Mouse (Mus musculus) kidney, embryonic 16.5 days (tissue): ENCODE data around the gene Gm8994. TPM values are rescaled to one million over a fixed set of nuclear protein-coding genes. Genes with fewer than 3 reads are reported as not detected.
"Not testable (repeated sequence)": the region's sequence is repeated elsewhere in the genome, so short reads cannot be mapped to it uniquely, and the experiment has no call there.

Experiments used
- ATAC-seq: fragments of 200-750 bp; cut with Nextera tagmentation; 2 replicates; pipeline ENCODE4 v1.8.0; 2017; ENCODE audit warnings: moderate TSS enrichment; ENCODE audit not compliant: low FRiP score, low TSS enrichment
- H3K27ac ChIP-seq: fragments of 300-500 bp; sonication (generic); 2 replicates; pipeline ENCODE4 v1.5.1; 2014; ENCODE audit warnings: low read length
- H3K27me3 ChIP-seq: fragments of 300-500 bp; sonication (generic); 2 replicates; pipeline ENCODE4 v1.6.1; 2014; ENCODE audit warnings: low read length, control low read depth, mixed read lengths; ENCODE audit not compliant: insufficient read depth
- H3K36me3 ChIP-seq: fragments of 300-500 bp; sonication (generic); 2 replicates; pipeline ENCODE4 v1.6.1; 2014; ENCODE audit warnings: low read length, control low read depth, mixed read lengths; ENCODE audit not compliant: insufficient read depth
- H3K4me1 ChIP-seq: fragments of 300-500 bp; sonication (generic); 2 replicates; pipeline ENCODE4 v1.6.1; 2014; ENCODE audit warnings: low read length, control low read depth, mixed read lengths; ENCODE audit not compliant: insufficient read depth
- H3K4me2 ChIP-seq: fragments of 300-500 bp; sonication (generic); replicated peaks from 2 replicates; pipeline ENCODE4 v1.6.1; 2014; ENCODE audit warnings: low read depth, low read length
- H3K4me3 ChIP-seq: fragments of 300-500 bp; sonication (generic); 2 replicates; pipeline ENCODE4 v1.5.1; 2014; ENCODE audit warnings: mild to moderate bottlenecking, low read length
- H3K9ac ChIP-seq: fragments of 300-500 bp; sonication (generic); replicated peaks from 2 replicates; pipeline ENCODE4 v1.6.1; 2014; ENCODE audit warnings: low read length
- H3K9me3 ChIP-seq: fragments of 300-500 bp; sonication (generic); 2 replicates; pipeline ENCODE4 v1.6.1; 2016; ENCODE audit warnings: low read length, control low read depth
- WGBS: fragments of 180-500 bp; shearing (Covaris S2); extraction: QIAGEN DNeasy Blood & Tissue Kit; methylation state at CpG from one replicate; pipeline ENCODE4 v1.1.7; 2014; 5-methylcytosine and 5-hydroxymethylcytosine counted together
- polyA plus RNA-seq: library from polyadenylated mRNA; unstranded; fragments of >200 nt; fragmentation: Nextera tagmentation; extraction: Ambion mirVana; gene quantifications from 2 replicates; pipeline ENCODE4 v1.2.1, GENCODE M21; 2015

Gene Gm8994
- polyA plus RNA-seq, 1 experiment from 2014 or later: not detected

DNA sequence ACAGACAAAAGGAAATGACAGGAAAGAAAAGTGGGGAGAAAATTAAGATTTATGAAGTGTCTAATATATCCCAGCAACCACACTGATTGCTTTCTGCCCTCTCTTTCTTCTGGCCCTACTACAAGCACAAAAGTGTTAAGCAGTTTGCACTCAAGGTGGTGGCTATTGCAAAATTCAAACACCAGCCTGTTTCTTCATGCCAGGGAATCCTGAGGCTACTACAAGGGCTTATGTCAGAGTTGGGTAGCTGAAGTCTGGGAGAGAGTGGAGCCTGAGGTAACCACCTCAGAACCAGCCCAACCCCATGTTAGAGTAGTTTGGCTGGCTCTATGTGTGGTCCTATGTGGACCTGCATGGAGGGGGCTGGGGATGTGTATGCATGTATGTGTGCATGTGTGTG, 23.8 kb upstream of the Gm8994 start:
- no peak overlapping the region for H3K4me3 ChIP-seq
- no peaks in the 10 kb centered on the region for H3K36me3 ChIP-seq
- no peak overlapping the region for H3K4me2 ChIP-seq
- no peak overlapping the region for H3K27ac ChIP-seq
- no peak for ATAC-seq
- H3K27me3 ChIP-seq: no peaks in the 10 kb centered on the region
- H3K9ac ChIP-seq: no peak overlapping the region
- no peaks in the 10 kb centered on the region for H3K4me1 ChIP-seq
- H3K9me3 ChIP-seq: peaks cover 6% of the 10 kb centered on the region; the same call in 1 of the 2 replicates

DNA sequence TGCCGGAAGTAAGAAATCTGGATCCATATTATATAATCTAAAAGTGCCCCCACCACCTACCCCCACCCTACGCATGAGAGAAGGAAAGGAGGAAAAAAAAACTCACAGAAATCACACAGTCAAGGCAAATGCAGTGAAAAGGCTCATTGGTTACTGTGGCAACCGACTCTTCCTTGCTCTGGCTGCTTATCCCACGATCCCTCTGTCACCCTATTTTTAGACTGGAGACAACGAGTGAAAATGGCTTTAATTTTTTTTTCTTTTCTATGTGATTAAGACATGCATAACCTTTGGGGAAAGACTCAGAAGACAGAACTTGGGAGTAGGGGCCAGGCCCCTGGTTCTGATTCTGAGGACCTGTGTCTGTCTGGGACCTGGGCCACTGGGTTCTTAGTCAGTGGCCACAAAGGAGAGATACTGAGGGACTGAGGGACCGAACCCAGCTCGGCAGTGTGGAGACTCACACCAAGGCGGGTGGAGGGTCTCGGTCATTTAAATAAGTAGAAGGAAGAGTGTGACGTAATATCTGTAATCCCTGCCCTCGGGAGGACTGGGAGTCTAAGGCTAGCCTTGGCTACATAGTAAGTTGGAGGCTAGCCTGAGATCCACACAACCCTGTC, 22.9 kb upstream of the Gm8994 start:
- no peak for ATAC-seq
- Histone ChIP-seq H3K9me3 (no peaks in the 10 kb centered on the region), H3K4me3 (no peak overlapping the region), H3K27ac (no peak overlapping the region), H3K4me2 (no peak overlapping the region), H3K9ac (no peak overlapping the region), H3K36me3 (no peaks in the 10 kb centered on the region), H3K27me3 (no peaks in the 10 kb centered on the region), H3K4me1 (no peaks in the 10 kb centered on the region)
- 81% methylated on average over 11 of the region's 11 CpGs for WGBS

DNA sequence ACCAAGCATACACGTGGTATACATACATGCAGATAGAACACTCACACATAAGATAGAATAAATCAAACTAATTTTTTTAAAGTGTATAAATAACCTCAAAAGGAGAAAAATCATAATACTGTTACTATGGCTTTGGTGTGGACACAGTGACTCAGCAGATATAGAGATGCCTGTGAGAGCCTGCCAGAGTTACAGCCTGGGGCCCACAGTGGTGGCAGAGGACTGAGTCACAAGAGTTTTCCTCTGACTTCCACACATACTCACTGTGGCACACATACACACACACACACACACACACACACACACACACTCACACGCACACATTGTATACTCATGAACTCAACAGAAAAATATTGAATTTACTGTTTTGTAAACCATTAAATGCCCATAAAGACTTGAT, 17.9 kb upstream of the Gm8994 start:
- WGBS: 79% methylated on average over 2 of the region's 2 CpGs
- no peak overlapping the region for H3K4me3 ChIP-seq

DNA sequence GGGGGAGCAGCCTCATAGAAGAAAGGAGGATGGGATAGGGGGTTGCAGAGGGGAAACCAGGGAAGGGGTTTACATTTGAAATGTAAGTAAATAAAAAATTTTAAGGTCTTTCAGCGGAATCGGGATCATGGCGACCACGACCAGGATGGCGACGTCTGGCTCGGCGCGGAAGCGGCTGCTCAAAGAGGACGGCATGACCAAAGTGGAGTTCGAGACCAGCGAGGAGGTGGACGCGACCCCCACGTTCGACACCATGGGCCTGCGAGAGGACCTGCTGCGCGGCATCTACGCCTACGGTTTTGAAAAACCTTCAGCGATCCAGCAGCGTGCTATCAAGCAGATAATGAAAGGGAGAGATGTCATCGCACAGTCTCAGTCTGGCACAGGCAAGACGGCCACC, 1.1 kb downstream of the Gm8994 start:
- H3K9me3 ChIP-seq, ATAC-seq, H3K36me3 ChIP-seq, H3K27ac ChIP-seq, H3K9ac ChIP-seq, H3K4me3 ChIP-seq, H3K27me3 ChIP-seq, H3K4me1 ChIP-seq, H3K4me2 ChIP-seq: not testable (repeated sequence)
- WGBS: 97% methylated on average over 26 of the region's 26 CpGs

More for the DNA sequence above, 17.9 kb upstream of the Gm8994 start:
- Histone ChIP-seq H3K27me3 (no peaks in the 10 kb centered on the region), H3K4me1 (no peaks in the 10 kb centered on the region), H3K36me3 (no peaks in the 10 kb centered on the region), H3K9ac (no peak overlapping the region), H3K4me2 (no peak overlapping the region), H3K9me3 (no peaks in the 10 kb centered on the region), H3K27ac (no peak overlapping the region)
- no peak for ATAC-seq

DNA sequence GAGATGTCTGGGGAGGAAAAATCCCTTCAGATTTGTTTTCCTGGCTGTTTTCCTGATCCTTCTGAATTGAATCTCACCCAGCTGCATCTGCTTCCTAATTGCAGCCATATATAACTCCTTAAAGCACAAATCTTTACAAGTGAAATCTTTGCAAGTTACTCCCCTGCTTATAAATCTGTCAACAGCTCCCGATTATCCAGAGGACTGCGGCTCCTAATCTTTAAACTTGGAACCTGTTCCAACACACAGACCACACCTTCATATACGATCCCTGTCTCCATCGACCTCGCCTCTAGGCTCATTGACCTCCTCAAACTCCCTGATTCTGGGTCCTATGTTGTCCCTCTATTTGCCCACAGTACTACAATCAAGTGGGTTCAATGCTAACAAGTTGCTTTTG, 13.3 kb downstream of the Gm8994 start:
- Histone ChIP-seq H3K27me3 (no peaks in the 10 kb centered on the region), H3K4me1 (no peaks in the 10 kb centered on the region), H3K9me3 (no peaks in the 10 kb centered on the region), H3K27ac (no peak overlapping the region), H3K9ac (no peak overlapping the region), H3K36me3 (no peaks in the 10 kb centered on the region), H3K4me3 (no peak overlapping the region), H3K4me2 (no peak overlapping the region)
- ATAC-seq: no peak
- WGBS: 30% methylated on average over 5 of the region's 5 CpGs

DNA sequence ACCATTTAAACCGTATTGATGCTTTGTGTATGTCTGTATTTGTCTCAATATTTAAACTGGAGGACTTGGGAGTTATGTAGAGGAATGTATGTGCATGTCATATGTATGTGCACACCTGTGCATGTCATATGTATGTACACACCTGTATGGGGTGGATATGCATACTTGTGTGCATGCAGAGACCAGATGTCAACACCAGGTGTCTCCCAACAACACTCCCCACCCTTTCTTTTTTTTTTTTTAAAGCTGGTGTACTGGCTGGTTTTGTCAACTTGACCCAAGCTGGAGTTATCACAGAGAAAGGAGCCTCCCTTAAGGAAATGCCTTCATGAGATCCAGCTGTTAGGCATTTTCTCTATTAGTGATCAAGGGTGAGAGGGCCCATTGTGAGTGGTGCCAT, 13.8 kb downstream of the Gm8994 start:
- no peaks in the 10 kb centered on the region for H3K27me3 ChIP-seq
- H3K4me1 ChIP-seq: no peaks in the 10 kb centered on the region
- H3K36me3 ChIP-seq: no peaks in the 10 kb centered on the region
- no peak overlapping the region for H3K27ac ChIP-seq
- no peak overlapping the region for H3K4me3 ChIP-seq
- no peaks in the 10 kb centered on the region for H3K9me3 ChIP-seq
- ATAC-seq: no peak
- H3K4me2 ChIP-seq: no peak overlapping the region
- H3K9ac ChIP-seq: no peak overlapping the region
- 69% methylated on average over 1 of the region's 1 CpGs for WGBS

DNA sequence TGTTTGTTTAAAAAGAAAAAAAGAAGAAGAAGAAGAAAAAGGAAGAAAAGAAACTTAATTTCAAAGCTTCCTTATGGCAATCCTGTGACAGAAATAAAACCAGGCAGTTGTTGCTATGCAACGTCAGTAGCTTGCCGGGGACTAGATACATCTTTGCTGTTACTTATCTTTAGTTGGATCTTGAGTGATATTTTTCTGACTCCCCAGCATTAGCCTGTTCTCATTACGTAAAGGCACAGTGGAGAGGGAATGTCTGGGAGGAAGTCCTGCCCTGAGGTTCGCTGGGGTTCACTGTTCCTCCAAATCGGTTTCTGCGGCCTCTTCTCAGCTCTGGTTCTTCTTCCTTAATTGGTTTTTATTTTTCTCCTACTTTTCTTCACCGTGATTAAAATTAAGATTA, 16.5 kb downstream of the Gm8994 start:
- H3K27ac ChIP-seq: no peak overlapping the region
- no peak overlapping the region for H3K4me3 ChIP-seq
- H3K9me3 ChIP-seq: no peaks in the 10 kb centered on the region
- WGBS: 77% methylated on average over 7 of the region's 7 CpGs
- H3K4me2 ChIP-seq: no peak overlapping the region
- no peaks in the 10 kb centered on the region for H3K36me3 ChIP-seq
- no peaks in the 10 kb centered on the region for H3K27me3 ChIP-seq
- no peak for ATAC-seq
- H3K9ac ChIP-seq: no peak overlapping the region
- 0 out of 2 replicates have a peak, but pooled peaks cover 3% of the 10 kb centered on the region for H3K4me1 ChIP-seq

DNA sequence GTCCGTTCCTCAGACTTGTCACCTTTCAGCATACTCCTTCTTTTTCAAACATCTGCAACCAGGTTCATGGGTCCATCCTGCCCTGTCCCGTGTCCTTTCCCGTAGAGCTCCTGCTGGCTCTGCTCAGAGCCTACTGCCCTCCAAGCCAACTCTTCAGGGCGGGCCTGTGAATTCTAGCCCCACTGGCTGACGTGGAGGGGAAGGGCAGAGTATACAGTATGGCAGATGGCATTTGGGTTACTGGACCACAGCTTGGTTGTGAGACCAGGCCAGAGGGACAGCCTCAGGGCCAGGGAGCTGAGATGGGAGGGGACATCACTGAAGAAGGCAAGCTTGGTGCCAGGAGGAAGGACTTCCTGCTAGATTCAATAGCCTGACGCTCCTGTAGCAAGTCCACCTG, 17.7 kb downstream of the Gm8994 start:
- Histone ChIP-seq H3K4me1 (0 out of 2 replicates have a peak, but pooled peaks cover 3% of the 10 kb centered on the region), H3K27ac (no peak overlapping the region), H3K9ac (no peak overlapping the region), H3K9me3 (no peaks in the 10 kb centered on the region), H3K36me3 (no peaks in the 10 kb centered on the region), H3K4me3 (no peak overlapping the region), H3K4me2 (no peak overlapping the region), H3K27me3 (no peaks in the 10 kb centered on the region)
- 90% methylated on average over 6 of the region's 6 CpGs for WGBS
- ATAC-seq: no peak

DNA sequence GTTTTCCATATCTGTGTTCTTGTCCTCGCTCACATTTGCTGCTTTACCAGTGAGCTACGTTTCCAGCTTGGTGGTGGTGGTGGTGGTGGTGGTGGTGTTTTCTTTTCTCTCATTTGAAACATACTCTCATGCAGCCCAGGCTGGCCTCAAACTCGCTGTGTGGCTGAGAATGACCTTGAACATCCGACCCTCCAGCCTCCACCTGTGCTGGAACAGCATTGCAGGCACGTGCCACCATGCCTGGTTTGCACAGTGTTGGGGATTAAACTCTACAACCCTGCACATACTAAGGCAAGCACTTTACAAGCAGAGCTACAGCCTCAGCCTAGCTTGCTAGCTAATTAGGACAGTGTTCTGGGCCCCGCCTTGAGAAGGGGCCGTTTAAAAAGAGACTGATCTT, 18.3 kb downstream of the Gm8994 start:
- no peaks in the 10 kb centered on the region for H3K27me3 ChIP-seq
- H3K4me3 ChIP-seq: no peak overlapping the region
- ATAC-seq: no peak
- H3K27ac ChIP-seq: no peak overlapping the region
- no peaks in the 10 kb centered on the region for H3K9me3 ChIP-seq
- 85% methylated on average over 7 of the region's 7 CpGs for whole genome bisulfite sequencing
- H3K4me1 ChIP-seq: 0 out of 2 replicates have a peak, but pooled peaks cover 3% of the 10 kb centered on the region
- H3K36me3 ChIP-seq: no peaks in the 10 kb centered on the region
- H3K4me2 ChIP-seq: no peak overlapping the region
- no peak overlapping the region for H3K9ac ChIP-seq

DNA sequence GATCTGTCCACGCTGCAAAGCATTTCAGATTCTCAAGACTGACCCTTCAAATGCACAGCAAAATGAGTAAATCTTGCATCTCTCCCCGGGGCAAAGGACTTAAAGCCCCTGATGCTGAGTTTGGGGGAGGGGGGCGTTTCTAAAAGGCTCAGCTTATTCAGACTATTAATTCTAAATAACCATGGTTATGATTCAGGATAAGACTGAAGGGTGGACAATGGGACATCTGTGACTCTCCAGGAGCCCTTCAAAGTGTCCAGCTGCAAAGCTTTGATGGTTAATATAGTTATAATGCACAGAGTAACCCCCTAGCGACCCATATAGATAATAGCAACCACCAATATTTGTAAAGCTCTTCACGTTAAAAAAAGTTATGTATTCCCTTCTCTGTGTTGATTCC, 19.7 kb downstream of the Gm8994 start:
- WGBS: 75% methylated on average over 5 of the region's 5 CpGs
- H3K4me2 ChIP-seq: no peak overlapping the region
- H3K9ac ChIP-seq: no peak overlapping the region
- H3K27me3 ChIP-seq: no peaks in the 10 kb centered on the region
- 0 out of 2 replicates have a peak, but pooled peaks cover 3% of the 10 kb centered on the region for H3K4me1 ChIP-seq
- ATAC-seq: no peak
- H3K27ac ChIP-seq: no peak overlapping the region
- no peaks in the 10 kb centered on the region for H3K36me3 ChIP-seq
- H3K4me3 ChIP-seq: no peak overlapping the region
- H3K9me3 ChIP-seq: no peaks in the 10 kb centered on the region
